Mouse (Mus musculus) heart, postnatal 0 days (tissue): ENCODE measurements around the gene St8sia1. TPM values are rescaled to one million over a fixed set of nuclear protein-coding genes. Genes with fewer than 3 reads are reported as not detected.
A peak's percentile ranks its signal among the peaks of the same experiment; 100 is the strongest.

Source experiments
- ATAC-seq: fragments of 200-750 bp; cut with Nextera tagmentation; 2 replicates; pipeline ENCODE4 v1.8.0; 2017; ENCODE audit warnings: low read depth, moderate number of reproducible peaks, moderate library complexity; ENCODE audit not compliant: insufficient read depth
- DNase-seq: peaks from one replicate; pipeline ENCODE4 v3.0.0-alpha.2; 2016; ENCODE audit warnings: low spot score
- H3K27ac ChIP-seq: fragments of 300-500 bp; sonication (generic); 2 replicates; pipeline ENCODE4 v1.5.1; 2014; ENCODE audit warnings: low read depth, mild to moderate bottlenecking
- H3K27me3 ChIP-seq: fragments of 300-500 bp; sonication (generic); 2 replicates; pipeline ENCODE4 v1.6.1; 2014; ENCODE audit warnings: low read length, mixed read lengths; ENCODE audit not compliant: control insufficient read depth, insufficient read depth
- H3K36me3 ChIP-seq: fragments of 300-500 bp; sonication (generic); replicated peaks from 2 replicates; pipeline ENCODE4 v1.6.1; 2014; ENCODE audit warnings: low read length, mixed read lengths; ENCODE audit not compliant: control insufficient read depth, insufficient read depth
- H3K4me1 ChIP-seq: fragments of 300-500 bp; sonication (generic); 2 replicates; pipeline ENCODE4 v1.6.1; 2014; ENCODE audit warnings: antibody characterized with exemption; ENCODE audit not compliant: control insufficient read depth, insufficient read depth
- H3K4me2 ChIP-seq: fragments of 300-500 bp; sonication (generic); 2 replicates; pipeline ENCODE4 v1.6.1; 2014; ENCODE audit warnings: low read depth, mild to moderate bottlenecking, low read length, moderate library complexity
- H3K4me3 ChIP-seq: fragments of 300-500 bp; sonication (generic); 2 replicates; pipeline ENCODE4 v1.5.1; 2014; ENCODE audit warnings: low read depth, low read length
- H3K9ac ChIP-seq: fragments of 300-500 bp; sonication (generic); replicated peaks from 2 replicates; pipeline ENCODE4 v1.6.1; 2014; ENCODE audit warnings: low read depth, low read length, mixed read lengths
- H3K9me3 ChIP-seq: fragments of 300-500 bp; sonication (generic); replicated peaks from 2 replicates; pipeline ENCODE4 v1.6.1; 2016; ENCODE audit warnings: low read length; ENCODE audit not compliant: control insufficient read depth
- CTCF ChIP-seq: IDR thresholded peaks from 2 replicates; pipeline ENCODE4 v1.5.1; 2016; ENCODE audit warnings: antibody characterized with exemption, control low read depth, low read depth
- EP300 ChIP-seq: IDR thresholded peaks from 2 replicates; pipeline ENCODE4 v1.6.1; 2016; ENCODE audit warnings: antibody characterized with exemption, low read depth
- WGBS: fragments of 180-500 bp; shearing (Covaris S2); extraction: QIAGEN DNeasy Blood & Tissue Kit; methylation state at CpG from one replicate; pipeline ENCODE4 v1.1.7; 2014; 5-methylcytosine and 5-hydroxymethylcytosine counted together
- polyA plus RNA-seq: library from polyadenylated mRNA; unstranded; fragments of >200 nt; fragmentation: Nextera tagmentation; extraction: Ambion mirVana; gene quantifications from 2 replicates; pipeline ENCODE4 v1.2.1, GENCODE M21; 2015
- total RNA-seq: library from RNA; depleted of rRNA; stranded (reverse); fragments of >200 nt; gene quantifications from 2 replicates; pipeline ENCODE4 v1.2.3, GENCODE M21; 2014; ENCODE audit warnings: low replicate concordance

The St8sia1 gene
- total and polyA plus RNA-seq, 2 experiments from 2014 or later, result 0.04 to 0.30 TPM

GRCm38 (mm10) chr6:142977221-142977620 is 13.0 kb upstream of the St8sia1 start:
- 63% methylated on average over 1 of the region's 1 CpGs for WGBS
- no peaks in the 10 kb centered on the region for H3K9me3 ChIP-seq
- DNase-seq, result no peak
- H3K27ac ChIP-seq, result no peak overlapping the region
- H3K4me2 ChIP-seq, result no peak overlapping the region
- H3K27me3 ChIP-seq, result no peaks in the 10 kb centered on the region
- no peak for TF ChIP-seq CTCF
- no peak for TF ChIP-seq EP300
- H3K4me1 ChIP-seq, result peaks cover 7% of the 10 kb centered on the region
- no peak for ATAC-seq
- H3K4me3 ChIP-seq, result no peak overlapping the region
- H3K36me3 ChIP-seq, result no peaks in the 10 kb centered on the region
- H3K9ac ChIP-seq, result no peak overlapping the region

- Histone ChIP-seq H3K27ac (no peak overlapping the region), H3K36me3 (no peaks in the 10 kb centered on the region), H3K9me3 (no peaks in the 10 kb centered on the region), H3K4me2 (no peak overlapping the region), H3K4me1 (no peaks in the 10 kb centered on the region), H3K9ac (no peak overlapping the region), H3K4me3 (no peak overlapping the region), H3K27me3 (no peaks in the 10 kb centered on the region)
- no peak for TF ChIP-seq EP300
- TF ChIP-seq CTCF, result no peak
- DNase-seq (no peak), ATAC-seq (no peak)
- 87% methylated on average over 7 of the region's 7 CpGs for WGBS
These were observed 9.0 kb upstream of the St8sia1 start for GRCm38 (mm10) chr6:142973289-142973688.

- Histone ChIP-seq H3K9me3 (no peaks in the 10 kb centered on the region), H3K4me2 (no peak overlapping the region), H3K36me3 (no peaks in the 10 kb centered on the region), H3K4me1 (no peaks in the 10 kb centered on the region), H3K27ac (no peak overlapping the region), H3K9ac (no peak overlapping the region), H3K4me3 (no peak overlapping the region), H3K27me3 (no peaks in the 10 kb centered on the region)
- no peak for DNase-seq
- 44% methylated on average over 2 of the region's 2 CpGs for WGBS
- no peak for ATAC-seq
- no peak for TF ChIP-seq CTCF
- TF ChIP-seq EP300, result no peak
These were observed 8.0 kb upstream of the St8sia1 start for GRCm38 (mm10) chr6:142972205-142972604.

- WGBS, result 77% methylated on average over 1 of the region's 1 CpGs
- H3K4me2 ChIP-seq, result no peak overlapping the region
- no peak overlapping the region for H3K4me3 ChIP-seq
- ATAC-seq, result no peak
- peaks cover 21% of the 10 kb centered on the region for H3K27me3 ChIP-seq
- no peak for TF ChIP-seq CTCF
- TF ChIP-seq EP300, result no peak
- no peak overlapping the region for H3K9ac ChIP-seq
- no peak overlapping the region for H3K27ac ChIP-seq
- no peaks in the 10 kb centered on the region for H3K9me3 ChIP-seq
- H3K36me3 ChIP-seq, result no peaks in the 10 kb centered on the region
- DNase-seq, result no peak
- H3K4me1 ChIP-seq, result peaks cover 7% of the 10 kb centered on the region; the same call in 1 of the 2 replicates
These were observed 3.2 kb upstream of the St8sia1 start for GRCm38 (mm10) chr6:142967407-142967806.

GRCm38 (mm10) chr6:142964531-142965385 is 506 bp upstream of the St8sia1 start:
- WGBS, result under 1% methylated on average over 39 of the region's 39 CpGs
- TF ChIP-seq CTCF (peak; percentile 70), EP300 (no peak)
- peak; percentile 72 for DNase-seq

More at GRCm38 (mm10) chr6:142964531-142965385, 506 bp upstream of the St8sia1 start:
- H3K9ac ChIP-seq, result no peak overlapping the region; the same call in 1 of the 2 replicates
- ATAC-seq, result peak; percentile 82
- H3K27ac ChIP-seq, result no peak overlapping the region
- peak overlapping the region; percentile 50 for H3K4me3 ChIP-seq
- H3K27me3 ChIP-seq, result peaks cover 24% of the 10 kb centered on the region
- H3K36me3 ChIP-seq, result no peaks in the 10 kb centered on the region
- peak overlapping the region; percentile 98 for H3K4me2 ChIP-seq
- H3K4me1 ChIP-seq, result peaks cover 7% of the 10 kb centered on the region; the same call in 1 of the 2 replicates
- H3K9me3 ChIP-seq, result no peaks in the 10 kb centered on the region
